Mouse (Mus musculus): ENCODE data around the gene Dlg1. TPM values are rescaled to one million over a fixed set of nuclear protein-coding genes. Genes with fewer than 3 reads are reported as not detected.

The Dlg1 gene
- polyA plus RNA-seq, 1 experiment from 2014 or later = 10.5 TPM

DNA sequence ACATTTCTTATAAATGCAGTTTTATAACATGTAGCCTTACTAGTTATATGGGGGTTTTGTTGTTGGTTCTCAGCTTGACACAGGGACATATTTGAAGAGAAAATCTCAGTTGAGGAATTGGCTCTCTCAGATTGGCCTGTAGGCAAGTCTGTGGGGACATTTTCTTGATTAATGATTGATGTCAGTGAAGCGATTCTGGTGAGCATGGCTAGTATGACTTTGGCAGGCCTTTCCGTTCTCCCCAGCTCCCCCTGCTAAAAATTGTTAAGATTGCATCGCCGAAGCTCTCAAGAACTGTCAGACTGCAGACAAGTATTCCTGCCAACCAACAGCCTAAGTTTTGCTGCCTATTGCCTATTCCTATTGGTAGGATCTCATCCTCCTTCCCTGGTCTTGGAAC lies 73.8 kb downstream of the Dlg1 start:
- WGBS = 72% methylated on average over 4 of the region's 4 CpGs
- H3K27me3 ChIP-seq (replicated peaks; ENCODE audit: control insufficient read depth, insufficient read depth, low read length) = no peaks in the 10 kb centered on the region
- no peak overlapping the region for H3K4me2 ChIP-seq (replicated peaks; ENCODE audit: low read depth)
- H3K36me3 ChIP-seq (ENCODE audit: control insufficient read depth, insufficient read depth) = no peaks in the 10 kb centered on the region
- no peaks in the 10 kb centered on the region for H3K9me3 ChIP-seq (ENCODE audit: control insufficient read depth)
- H3K4me3 ChIP-seq (ENCODE audit: low read depth, low read length) = no peak overlapping the region
- no peak for ATAC-seq
- TF ChIP-seq CTCF (IDR thresholded peaks at IDR 0.05; ENCODE audit: low read depth) = no peak
- H3K4me1 ChIP-seq (replicated peaks; ENCODE audit: control insufficient read depth, insufficient read depth, low read length) = 0 out of 2 replicates have a peak, but pooled peaks cover 2% of the 10 kb centered on the region
- no peak overlapping the region for H3K9ac ChIP-seq (ENCODE audit: low read depth, low read length)
- H3K27ac ChIP-seq (ENCODE audit: low read depth, low read length) = no peak overlapping the region

- H3K4me2 ChIP-seq (replicated peaks; ENCODE audit: low read depth) = no peak overlapping the region
- no peaks in the 10 kb centered on the region for H3K9me3 ChIP-seq (ENCODE audit: control insufficient read depth)
- TF ChIP-seq CTCF (IDR thresholded peaks at IDR 0.05; ENCODE audit: low read depth) = no peak
- H3K9ac ChIP-seq (ENCODE audit: low read depth, low read length) = no peak overlapping the region
- H3K36me3 ChIP-seq (ENCODE audit: control insufficient read depth, insufficient read depth) = no peaks in the 10 kb centered on the region
- ATAC-seq = no peak
- H3K27me3 ChIP-seq (replicated peaks; ENCODE audit: control insufficient read depth, insufficient read depth, low read length) = no peaks in the 10 kb centered on the region
- H3K27ac ChIP-seq (ENCODE audit: low read depth, low read length) = no peak overlapping the region
- 39% methylated on average over 3 of the region's 3 CpGs for WGBS
- no peak overlapping the region for H3K4me3 ChIP-seq (ENCODE audit: low read depth, low read length)
- 0 out of 2 replicates have a peak, but pooled peaks cover 2% of the 10 kb centered on the region for H3K4me1 ChIP-seq (replicated peaks; ENCODE audit: control insufficient read depth, insufficient read depth, low read length)
Observed at GRCm38 (mm10) chr16:31737761-31738160, 74.5 kb downstream of the Dlg1 start.

DNA sequence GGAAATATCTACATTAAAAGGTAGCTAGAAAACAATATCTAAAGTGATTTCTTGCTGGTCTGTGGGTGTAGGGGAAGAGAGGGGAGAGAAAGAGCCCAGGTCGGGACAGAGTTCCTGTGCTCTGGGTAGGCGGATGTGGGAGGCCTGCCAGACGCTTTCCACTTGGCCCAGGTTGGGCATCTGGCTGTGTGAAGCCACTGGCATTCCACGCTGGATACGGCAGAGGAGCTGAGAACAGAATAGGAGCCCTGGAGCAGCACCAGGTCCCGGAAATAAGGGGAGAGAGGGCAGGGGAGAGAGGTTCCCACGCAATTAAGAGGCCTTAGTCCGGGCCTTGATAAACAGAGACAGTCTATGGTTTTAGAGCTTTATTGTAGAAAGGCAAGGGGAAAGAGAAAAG lies 77.0 kb downstream of the Dlg1 start:
- no peak for TF ChIP-seq CTCF (IDR thresholded peaks at IDR 0.05; ENCODE audit: low read depth)
- Histone ChIP-seq H3K9me3 (ENCODE audit: control insufficient read depth) (peaks cover 4% of the 10 kb centered on the region; the same call in 1 of the 2 replicates), H3K4me2 (replicated peaks; ENCODE audit: low read depth) (no peak overlapping the region), H3K4me1 (replicated peaks; ENCODE audit: control insufficient read depth, insufficient read depth, low read length) (0 out of 2 replicates have a peak, but pooled peaks cover 2% of the 10 kb centered on the region), H3K27me3 (replicated peaks; ENCODE audit: control insufficient read depth, insufficient read depth, low read length) (no peaks in the 10 kb centered on the region), H3K9ac (ENCODE audit: low read depth, low read length) (no peak overlapping the region), H3K27ac (ENCODE audit: low read depth, low read length) (no peak overlapping the region), H3K4me3 (ENCODE audit: low read depth, low read length) (no peak overlapping the region), H3K36me3 (ENCODE audit: control insufficient read depth, insufficient read depth) (0 out of 2 replicates have a peak, but pooled peaks cover 3% of the 10 kb centered on the region)
- 61% methylated on average over 8 of the region's 8 CpGs for WGBS
- ATAC-seq = no peak

- H3K36me3 ChIP-seq (ENCODE audit: control insufficient read depth, insufficient read depth) = 0 out of 2 replicates have a peak, but pooled peaks cover 3% of the 10 kb centered on the region
- no peak overlapping the region for H3K4me3 ChIP-seq (ENCODE audit: low read depth, low read length)
- H3K27me3 ChIP-seq (replicated peaks; ENCODE audit: control insufficient read depth, insufficient read depth, low read length) = no peaks in the 10 kb centered on the region
- 72% methylated on average over 5 of the region's 5 CpGs for WGBS
- no peak overlapping the region for H3K27ac ChIP-seq (ENCODE audit: low read depth, low read length)
- no peak for ATAC-seq
- H3K4me1 ChIP-seq (replicated peaks; ENCODE audit: control insufficient read depth, insufficient read depth, low read length) = 0 out of 2 replicates have a peak, but pooled peaks cover 2% of the 10 kb centered on the region
- no peak overlapping the region for H3K4me2 ChIP-seq (replicated peaks; ENCODE audit: low read depth)
- no peak overlapping the region for H3K9ac ChIP-seq (ENCODE audit: low read depth, low read length)
- H3K9me3 ChIP-seq (ENCODE audit: control insufficient read depth) = peaks cover 5% of the 10 kb centered on the region; the same call in 1 of the 2 replicates
- no peak for TF ChIP-seq CTCF (IDR thresholded peaks at IDR 0.05; ENCODE audit: low read depth)
Observed at GRCm38 (mm10) chr16:31740704-31741103, 77.5 kb downstream of the Dlg1 start.

DNA sequence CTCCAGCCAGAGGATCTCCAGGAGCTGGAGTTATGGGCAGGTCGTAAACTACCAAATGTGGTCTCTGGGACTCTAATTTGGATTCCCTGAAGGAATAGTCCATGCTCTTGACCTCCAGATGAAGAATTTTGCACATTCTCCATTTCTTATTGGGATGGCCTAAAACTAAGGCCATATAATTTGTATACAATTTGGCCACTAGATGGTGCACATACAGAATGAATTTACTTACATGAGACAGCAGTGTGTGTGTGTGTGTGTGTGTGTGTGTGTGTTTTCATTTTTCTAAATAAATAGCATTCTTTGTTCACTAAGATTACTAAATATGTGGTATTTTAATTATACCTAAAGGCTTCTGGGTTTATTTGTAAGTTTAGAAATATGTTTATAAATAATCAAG lies 87.3 kb downstream of the Dlg1 start:
- Histone ChIP-seq H3K27ac (ENCODE audit: low read depth, low read length) (no peak overlapping the region), H3K9me3 (ENCODE audit: control insufficient read depth) (no peaks in the 10 kb centered on the region), H3K4me1 (replicated peaks; ENCODE audit: control insufficient read depth, insufficient read depth, low read length) (no peaks in the 10 kb centered on the region), H3K4me2 (replicated peaks; ENCODE audit: low read depth) (no peak overlapping the region), H3K36me3 (ENCODE audit: control insufficient read depth, insufficient read depth) (no peaks in the 10 kb centered on the region; the same call in 1 of the 2 replicates), H3K4me3 (ENCODE audit: low read depth, low read length) (no peak overlapping the region), H3K9ac (ENCODE audit: low read depth, low read length) (no peak overlapping the region), H3K27me3 (replicated peaks; ENCODE audit: control insufficient read depth, insufficient read depth, low read length) (no peaks in the 10 kb centered on the region)
- ATAC-seq = no peak
- peak; percentile 80 for TF ChIP-seq CTCF (IDR thresholded peaks at IDR 0.05; ENCODE audit: low read depth)
- 85% methylated on average over 1 of the region's 1 CpGs for WGBS

DNA sequence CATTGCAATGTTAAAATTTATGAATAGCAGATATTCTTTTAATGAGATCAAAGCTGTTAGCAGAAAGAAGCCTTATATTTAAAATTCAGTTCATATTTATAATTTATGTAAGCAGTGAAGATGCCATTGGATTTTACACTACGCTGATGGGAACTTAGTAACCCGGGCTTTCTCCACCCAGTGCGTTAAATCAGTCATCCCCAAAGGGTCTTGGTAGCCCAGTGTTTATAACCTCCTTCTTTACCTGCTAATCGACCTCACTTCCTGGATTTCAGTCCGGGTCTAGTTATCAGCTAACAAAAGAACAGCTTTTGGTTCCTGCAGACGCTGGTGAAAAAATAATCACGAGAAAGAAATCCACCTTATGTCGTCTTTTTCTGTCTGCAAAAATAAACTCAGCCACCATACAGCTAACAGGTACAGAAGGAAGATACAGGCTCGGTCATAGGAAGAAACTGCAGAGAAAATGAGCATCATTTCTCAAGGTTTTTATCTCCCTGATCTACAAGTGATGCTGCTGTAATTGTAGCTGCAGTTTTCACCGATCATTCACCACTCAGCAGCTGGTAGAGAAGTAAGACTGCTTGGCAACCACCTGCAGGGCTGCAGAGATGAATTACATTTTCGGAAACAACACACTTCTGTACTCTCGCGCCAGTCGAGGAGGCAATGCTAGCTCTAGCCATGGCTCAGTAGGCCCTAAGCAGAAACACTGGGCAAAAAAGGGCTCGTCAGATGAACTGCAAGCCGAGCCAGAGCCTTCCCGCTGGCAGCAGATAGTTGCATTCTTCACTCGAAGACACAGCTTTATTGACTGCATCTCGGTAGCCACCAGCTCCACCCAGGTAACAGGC lies 91.2 kb downstream of the Dlg1 start:
- no peak overlapping the region for H3K4me2 ChIP-seq (replicated peaks; ENCODE audit: low read depth)
- H3K36me3 ChIP-seq (ENCODE audit: control insufficient read depth, insufficient read depth) = no peaks in the 10 kb centered on the region; the same call in 1 of the 2 replicates
- no peak overlapping the region for H3K27ac ChIP-seq (ENCODE audit: low read depth, low read length)
- ATAC-seq = no peak
- 68% methylated on average over 19 of the region's 19 CpGs for WGBS
- H3K4me1 ChIP-seq (replicated peaks; ENCODE audit: control insufficient read depth, insufficient read depth, low read length) = no peaks in the 10 kb centered on the region
- no peak overlapping the region for H3K9ac ChIP-seq (ENCODE audit: low read depth, low read length)
- H3K27me3 ChIP-seq (replicated peaks; ENCODE audit: control insufficient read depth, insufficient read depth, low read length) = no peaks in the 10 kb centered on the region
- no peak overlapping the region for H3K4me3 ChIP-seq (ENCODE audit: low read depth, low read length)
- H3K9me3 ChIP-seq (ENCODE audit: control insufficient read depth) = no peaks in the 10 kb centered on the region
- TF ChIP-seq CTCF (IDR thresholded peaks at IDR 0.05; ENCODE audit: low read depth) = no peak

Measured in intestine, postnatal 0 days (tissue).